Mouse (Mus musculus) liver, embryonic 16.5 days (tissue): ENCODE results near the gene Hoxd11. TPM values are rescaled to one million over a fixed set of nuclear protein-coding genes. Genes with fewer than 3 reads are reported as not detected.

Experiments used
- ATAC-seq: fragments of 200-750 bp; cut with Nextera tagmentation; 2 replicates; pipeline ENCODE4 v1.8.0; 2017; ENCODE audit warnings: low read depth, mild to moderate bottlenecking, moderate number of reproducible peaks, moderate library complexity
- H3K27ac ChIP-seq: fragments of 300-500 bp; sonication (generic); 2 replicates; pipeline ENCODE4 v1.5.1; 2014; ENCODE audit warnings: mild to moderate bottlenecking, low read length
- H3K27me3 ChIP-seq: fragments of 300-500 bp; sonication (generic); 2 replicates; pipeline ENCODE4 v1.6.1; 2014; ENCODE audit warnings: low read depth, low read length, mixed read lengths; ENCODE audit not compliant: control insufficient read depth, insufficient read depth
- H3K36me3 ChIP-seq: fragments of 300-500 bp; sonication (generic); 2 replicates; pipeline ENCODE4 v1.6.1; 2014; ENCODE audit warnings: mild to moderate bottlenecking; ENCODE audit not compliant: control insufficient read depth, insufficient read depth
- H3K4me1 ChIP-seq: fragments of 300-500 bp; sonication (generic); 2 replicates; pipeline ENCODE4 v1.6.1; 2014; ENCODE audit warnings: low read depth, low read length, mixed read lengths; ENCODE audit not compliant: control insufficient read depth
- H3K4me2 ChIP-seq: fragments of 300-500 bp; sonication (generic); 2 replicates; pipeline ENCODE4 v1.6.1; 2014; ENCODE audit warnings: low read depth, low read length, mixed read lengths
- H3K4me3 ChIP-seq: fragments of 300-500 bp; sonication (generic); 2 replicates; pipeline ENCODE4 v1.5.1; 2014; ENCODE audit warnings: low read depth, mild to moderate bottlenecking, low read length
- H3K9ac ChIP-seq: fragments of 300-500 bp; sonication (generic); 2 replicates; pipeline ENCODE4 v1.6.1; 2014; ENCODE audit warnings: low read depth, low read length
- H3K9me3 ChIP-seq: fragments of 300-500 bp; sonication (generic); replicated peaks from 2 replicates; pipeline ENCODE4 v1.6.1; 2016; ENCODE audit warnings: low read length; ENCODE audit not compliant: control insufficient read depth
- WGBS: fragments of 180-500 bp; shearing (Covaris S2); extraction: QIAGEN DNeasy Blood & Tissue Kit; methylation state at CpG from one replicate; pipeline ENCODE4 v1.1.7; 2014; ENCODE audit not compliant: insufficient replicate concordance; 5-methylcytosine and 5-hydroxymethylcytosine counted together
- polyA plus RNA-seq: library from polyadenylated mRNA; unstranded; fragments of >200 nt; fragmentation: Nextera tagmentation; extraction: Ambion mirVana; gene quantifications from 2 replicates; pipeline ENCODE4 v1.2.1, GENCODE M21; 2015

Gene Hoxd11
- polyA plus RNA-seq, 1 experiment from 2014 or later = not detected

DNA sequence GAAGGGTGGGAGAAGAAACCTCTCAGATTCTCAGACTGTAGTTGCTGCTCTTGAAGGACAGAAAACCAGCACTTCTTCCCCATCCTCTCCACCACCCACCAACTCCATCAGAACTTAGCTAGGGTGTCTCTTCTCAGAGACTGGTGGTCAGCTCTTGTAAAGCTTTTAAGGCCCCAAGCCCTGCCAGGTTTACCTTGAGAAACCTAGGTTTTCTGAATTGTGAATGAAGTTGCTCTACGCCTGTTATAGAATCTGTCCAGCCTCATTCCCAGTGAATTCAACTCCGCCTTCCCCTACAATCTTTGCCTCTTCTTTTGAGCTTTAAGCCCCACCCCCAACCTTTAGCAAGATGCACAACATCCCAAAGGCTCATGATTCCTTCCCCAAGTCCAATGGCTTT lies 2.3 kb upstream of the Hoxd11 start:
- no peak overlapping the region for H3K27ac ChIP-seq
- no peaks in the 10 kb centered on the region for H3K36me3 ChIP-seq
- WGBS = 13% methylated on average over 2 of the region's 2 CpGs
- H3K9ac ChIP-seq = no peak overlapping the region
- H3K27me3 ChIP-seq = peaks cover 97% of the 10 kb centered on the region
- no peak for ATAC-seq
- no peaks in the 10 kb centered on the region for H3K9me3 ChIP-seq
- H3K4me3 ChIP-seq = no peak overlapping the region
- H3K4me2 ChIP-seq = no peak overlapping the region
- H3K4me1 ChIP-seq = no peaks in the 10 kb centered on the region

GRCm38 (mm10) chr2:74679596-74679971 lies 227 bp downstream of the Hoxd11 start:
- Histone ChIP-seq H3K4me1 (peaks cover 3% of the 10 kb centered on the region), H3K9me3 (no peaks in the 10 kb centered on the region), H3K27ac (no peak overlapping the region), H3K36me3 (no peaks in the 10 kb centered on the region), H3K4me2 (no peak overlapping the region), H3K4me3 (no peak overlapping the region), H3K9ac (no peak overlapping the region), H3K27me3 (peaks cover 97% of the 10 kb centered on the region)
- no peak for ATAC-seq
- under 1% methylated on average over 26 of the region's 26 CpGs for WGBS

DNA sequence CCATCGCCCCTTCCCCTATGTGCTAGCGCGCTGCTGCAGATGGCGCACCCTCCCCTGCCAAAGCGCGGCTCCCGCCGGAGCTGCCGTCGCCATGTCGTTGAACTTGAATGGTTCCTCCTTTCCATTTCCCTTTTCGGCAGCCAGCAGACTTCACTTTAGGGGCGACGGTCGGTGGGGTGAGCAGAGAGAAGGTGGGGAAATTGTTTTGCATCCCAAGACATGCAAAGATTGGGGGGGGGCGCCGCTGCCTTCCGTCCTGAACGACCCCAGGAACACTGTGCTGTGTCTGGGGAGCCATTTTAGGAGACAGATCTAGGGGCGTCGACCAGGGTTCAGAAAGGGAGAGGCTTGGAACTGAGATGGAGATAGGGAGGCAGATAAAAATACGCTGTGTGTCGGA lies 623 bp downstream of the Hoxd11 start:
- ATAC-seq = no peak
- Histone ChIP-seq H3K9me3 (no peaks in the 10 kb centered on the region), H3K9ac (no peak overlapping the region), H3K27ac (no peak overlapping the region), H3K4me3 (no peak overlapping the region), H3K27me3 (peaks cover 97% of the 10 kb centered on the region), H3K4me1 (peaks cover 3% of the 10 kb centered on the region), H3K36me3 (no peaks in the 10 kb centered on the region), H3K4me2 (no peak overlapping the region)
- 1% methylated on average over 23 of the region's 23 CpGs for WGBS

DNA sequence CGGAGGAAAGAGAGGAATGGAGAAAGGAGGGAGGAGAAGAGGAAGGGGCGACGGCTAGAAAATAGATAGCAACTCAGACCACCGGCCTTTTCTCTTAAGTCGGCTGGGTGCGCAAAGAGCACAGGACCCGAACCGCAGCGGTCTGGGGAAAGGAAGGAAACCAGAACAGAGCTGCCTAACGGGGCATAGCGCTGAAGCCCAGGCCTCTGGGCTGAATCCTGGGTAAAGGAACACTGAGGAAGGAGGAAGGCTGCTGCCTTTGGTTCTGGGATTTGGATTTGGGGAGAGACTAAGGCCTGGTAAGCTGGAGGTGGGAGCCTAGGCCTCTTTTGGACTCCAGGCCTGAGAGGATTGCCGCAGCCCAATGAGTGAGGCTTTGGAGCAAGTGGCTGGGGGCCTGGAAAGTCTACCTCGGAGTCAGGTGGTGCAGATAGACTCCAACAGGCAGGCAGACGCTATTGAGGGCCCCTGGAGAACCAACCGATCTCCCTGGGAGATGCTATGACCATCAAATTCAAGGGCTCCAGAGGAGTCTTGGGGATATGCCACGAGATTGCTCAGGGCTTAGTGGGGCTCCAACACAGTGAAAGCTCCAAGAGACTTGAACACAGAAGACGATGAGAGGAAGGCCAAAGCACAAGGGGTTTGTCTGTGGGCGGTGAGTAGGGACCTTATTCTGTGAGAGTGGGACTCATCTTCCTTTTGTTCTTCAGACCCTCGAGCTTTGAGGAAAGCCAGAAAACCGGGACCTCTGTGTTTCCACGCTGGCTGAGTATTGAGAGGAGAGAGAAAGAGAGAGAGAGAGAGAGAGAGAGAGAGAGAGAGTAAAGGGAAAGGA lies 1.4 kb downstream of the Hoxd11 start:
- Histone ChIP-seq H3K4me1 (peaks cover 3% of the 10 kb centered on the region), H3K9me3 (no peaks in the 10 kb centered on the region), H3K9ac (no peak overlapping the region), H3K27me3 (peaks cover 95% of the 10 kb centered on the region), H3K4me3 (no peak overlapping the region), H3K27ac (no peak overlapping the region), H3K4me2 (no peak overlapping the region), H3K36me3 (no peaks in the 10 kb centered on the region)
- ATAC-seq = no peak
- WGBS = 2% methylated on average over 21 of the region's 21 CpGs

- Histone ChIP-seq H3K9me3 (no peaks in the 10 kb centered on the region), H3K27me3 (peaks cover 92% of the 10 kb centered on the region), H3K4me3 (no peak overlapping the region; the same call in 1 of the 2 replicates), H3K36me3 (no peaks in the 10 kb centered on the region), H3K27ac (no peak overlapping the region), H3K4me1 (peaks cover 3% of the 10 kb centered on the region), H3K9ac (no peak overlapping the region), H3K4me2 (no peak overlapping the region)
- under 1% methylated on average over 73 of the region's 78 CpGs for WGBS
- ATAC-seq = no peak
Observed at GRCm38 (mm10) chr2:74681594-74682531, 2.5 kb downstream of the Hoxd11 start.

- H3K4me1 ChIP-seq = peaks cover 3% of the 10 kb centered on the region
Observed at GRCm38 (mm10) chr2:74682796-74683195, 3.4 kb downstream of the Hoxd11 start.

GRCm38 (mm10) chr2:74683471-74683951 lies 4.2 kb downstream of the Hoxd11 start:
- no peak overlapping the region for H3K4me3 ChIP-seq
- peaks cover 95% of the 10 kb centered on the region for H3K27me3 ChIP-seq
- H3K36me3 ChIP-seq = no peaks in the 10 kb centered on the region
- 3% methylated on average over 18 of the region's 18 CpGs for WGBS
- no peaks in the 10 kb centered on the region for H3K9me3 ChIP-seq
- H3K4me2 ChIP-seq = no peak overlapping the region
- no peak overlapping the region for H3K27ac ChIP-seq
- H3K9ac ChIP-seq = no peak overlapping the region
- no peak for ATAC-seq
- H3K4me1 ChIP-seq = peaks cover 3% of the 10 kb centered on the region

More at GRCm38 (mm10) chr2:74682796-74683195, 3.4 kb downstream of the Hoxd11 start:
- H3K36me3 ChIP-seq = no peaks in the 10 kb centered on the region
- ATAC-seq = no peak
- H3K27me3 ChIP-seq = peaks cover 94% of the 10 kb centered on the region
- no peak overlapping the region for H3K4me3 ChIP-seq
- H3K9ac ChIP-seq = no peak overlapping the region
- H3K9me3 ChIP-seq = no peaks in the 10 kb centered on the region
- H3K4me2 ChIP-seq = no peak overlapping the region
- 2% methylated on average over 43 of the region's 51 CpGs for WGBS
- no peak overlapping the region for H3K27ac ChIP-seq

DNA sequence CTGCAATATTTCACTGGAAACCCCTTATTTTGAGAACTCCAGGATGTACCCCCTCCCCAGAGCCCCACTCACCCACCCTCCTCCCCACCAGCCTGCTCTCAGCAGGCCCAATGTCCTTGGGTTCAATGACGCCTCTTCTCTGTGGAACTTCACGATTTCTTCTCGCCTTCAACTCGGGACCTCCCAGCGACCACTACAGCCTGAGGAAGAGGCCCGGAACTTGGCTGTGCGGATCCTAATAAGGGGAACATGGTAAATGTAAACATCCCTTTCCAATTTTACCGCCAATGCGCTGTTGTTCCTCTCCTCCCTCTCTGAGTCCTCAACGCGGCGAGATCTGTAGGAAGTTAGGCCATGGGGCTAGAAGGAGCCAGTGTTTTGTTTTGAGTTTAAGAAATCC lies 4.7 kb downstream of the Hoxd11 start:
- no peak overlapping the region for H3K9ac ChIP-seq
- no peaks in the 10 kb centered on the region for H3K36me3 ChIP-seq
- ATAC-seq = no peak
- H3K27me3 ChIP-seq = peaks cover 94% of the 10 kb centered on the region
- H3K4me2 ChIP-seq = no peak overlapping the region
- no peak overlapping the region for H3K27ac ChIP-seq
- H3K9me3 ChIP-seq = no peaks in the 10 kb centered on the region
- no peak overlapping the region for H3K4me3 ChIP-seq
- H3K4me1 ChIP-seq = peaks cover 3% of the 10 kb centered on the region
- WGBS = 1% methylated on average over 12 of the region's 12 CpGs
